Mouse (Mus musculus): ENCODE results near the gene Dynlt1f.
"Not testable (repeated sequence)": the region's sequence is repeated elsewhere in the genome, so short reads cannot be mapped to it uniquely, and the experiment has no call there.

Dynlt1f gene

DNA sequence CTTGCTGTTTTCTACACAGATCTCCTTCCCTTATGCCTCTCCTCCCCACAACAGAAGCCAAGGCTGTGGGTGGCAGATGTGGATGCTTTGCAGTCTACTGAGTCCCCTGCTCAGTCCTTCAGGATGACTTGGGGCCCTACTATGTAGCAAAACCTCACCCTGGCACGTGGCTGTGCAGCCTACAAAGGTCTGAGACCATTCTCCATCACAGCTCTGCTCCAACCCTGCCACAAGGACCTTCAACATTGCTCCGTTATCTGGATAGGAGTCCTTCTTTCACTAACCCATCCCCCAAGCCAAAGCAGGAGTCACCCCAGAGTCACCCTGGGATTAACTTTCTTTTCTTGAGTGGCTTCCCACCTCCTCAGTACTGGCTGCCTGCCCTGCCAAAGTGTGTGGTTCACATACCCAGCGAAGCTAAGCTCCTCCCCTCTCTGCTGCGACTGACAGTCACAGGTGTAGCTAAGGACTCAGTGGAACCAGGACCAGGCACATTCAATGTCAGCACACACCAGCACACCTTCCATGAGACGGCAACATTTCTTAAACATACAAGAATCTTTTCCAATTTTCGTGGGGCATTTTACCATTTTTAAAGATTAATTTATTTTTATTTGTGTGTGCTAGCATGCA lies 30.7 kb downstream of the Dynlt1f start:
- DNase-seq (ENCODE audit: low spot score in 2 of 2): not testable (repeated sequence)

DNA sequence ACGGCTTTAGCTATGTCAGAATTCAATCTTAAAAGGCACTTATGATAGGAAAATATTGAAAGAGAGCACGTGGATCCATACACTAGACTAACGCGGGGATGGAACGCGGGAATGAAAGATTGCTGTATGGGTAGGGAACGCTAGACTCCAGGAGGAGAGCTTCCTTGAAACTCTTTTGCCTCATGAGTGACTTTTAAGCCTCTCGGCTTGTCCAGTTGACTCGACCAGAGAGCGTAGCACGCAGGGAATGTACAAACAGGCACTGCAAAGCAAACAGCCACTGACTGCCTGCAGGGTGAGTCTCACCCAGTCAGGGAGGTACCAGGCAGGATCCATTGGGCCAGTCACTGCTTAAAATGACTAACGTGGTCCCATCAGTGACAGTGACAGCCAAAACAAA lies 33.7 kb downstream of the Dynlt1f start:
- not testable (repeated sequence) for DNase-seq (ENCODE audit: low spot score in 2 of 2)

DNA sequence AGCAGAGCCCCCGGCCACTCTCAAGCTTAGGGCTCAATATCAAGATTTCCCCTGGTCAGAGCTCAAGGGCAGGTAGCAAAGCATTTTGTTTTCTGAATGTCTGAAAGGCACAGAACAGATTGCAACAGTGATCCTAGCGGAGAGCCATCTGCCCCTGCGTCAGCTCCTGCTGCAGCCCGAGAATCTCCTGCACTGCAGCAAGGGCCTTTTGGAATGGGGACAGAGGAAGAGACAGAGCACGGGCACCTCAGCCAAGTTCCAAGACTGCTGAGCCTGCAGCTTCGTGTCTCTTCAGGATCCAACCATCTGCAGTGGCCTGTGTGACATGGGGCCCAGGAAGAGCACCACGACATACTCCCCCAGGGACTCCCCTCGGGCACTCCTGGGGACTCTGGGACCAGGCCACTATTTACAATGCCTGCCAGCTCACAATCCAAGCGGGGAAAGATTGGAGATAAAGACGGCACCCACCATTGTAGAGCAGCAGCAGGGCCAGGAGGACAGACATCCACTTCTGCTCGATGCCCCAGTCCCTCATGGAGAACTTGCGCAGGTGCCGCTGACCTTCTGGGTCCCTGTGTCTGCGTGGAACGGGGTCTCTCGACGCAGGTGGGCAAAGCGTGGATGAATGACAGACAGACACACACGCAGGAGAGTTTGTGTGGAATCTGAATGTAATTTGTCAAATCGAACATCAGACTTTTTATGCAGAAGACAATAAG lies 34.8 kb downstream of the Dynlt1f start:
- not testable (repeated sequence) for DNase-seq (ENCODE audit: low spot score in 2 of 2)

DNA sequence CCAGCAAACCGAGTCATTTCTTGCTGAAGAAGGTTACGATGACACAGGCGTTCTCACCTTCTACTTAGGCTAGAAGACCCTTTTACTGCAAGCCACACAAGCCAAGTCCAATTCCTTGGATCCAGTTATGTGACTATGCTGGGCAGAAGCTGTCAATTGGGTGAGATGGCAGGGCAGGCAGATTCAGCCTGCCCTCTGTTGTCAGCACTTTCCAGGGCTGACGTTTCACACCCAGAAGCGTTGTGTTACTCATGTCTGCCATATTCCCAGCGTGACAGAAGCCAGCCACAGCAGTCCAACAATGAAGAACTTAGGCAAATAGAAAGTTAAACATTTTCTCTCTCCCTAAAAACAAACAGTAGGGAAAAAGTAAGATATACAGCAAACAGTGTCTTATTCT lies 35.7 kb downstream of the Dynlt1f start:
- DNase-seq (ENCODE audit: low spot score in 2 of 2): not testable (repeated sequence)

DNA sequence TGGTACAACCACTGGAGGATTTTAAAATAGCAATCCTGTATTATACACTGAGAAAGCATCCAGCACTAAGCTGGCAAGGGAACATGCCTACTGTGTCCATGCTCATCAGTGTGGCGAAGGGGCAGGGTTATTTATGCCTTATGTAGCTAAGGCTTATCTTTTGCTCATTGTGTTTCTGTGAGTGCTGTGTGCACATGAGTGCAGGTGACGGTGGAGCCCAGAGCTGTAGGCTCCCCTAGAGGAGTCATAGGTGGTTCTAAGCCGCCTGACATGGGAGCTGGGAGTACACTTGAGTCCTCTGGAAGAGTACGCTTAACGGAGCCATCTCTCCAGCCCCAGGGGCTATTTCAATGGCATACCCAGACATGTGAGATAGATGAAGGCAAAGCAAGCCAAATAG lies 36.4 kb downstream of the Dynlt1f start:
- not testable (repeated sequence) for DNase-seq (ENCODE audit: low spot score in 2 of 2)

DNA sequence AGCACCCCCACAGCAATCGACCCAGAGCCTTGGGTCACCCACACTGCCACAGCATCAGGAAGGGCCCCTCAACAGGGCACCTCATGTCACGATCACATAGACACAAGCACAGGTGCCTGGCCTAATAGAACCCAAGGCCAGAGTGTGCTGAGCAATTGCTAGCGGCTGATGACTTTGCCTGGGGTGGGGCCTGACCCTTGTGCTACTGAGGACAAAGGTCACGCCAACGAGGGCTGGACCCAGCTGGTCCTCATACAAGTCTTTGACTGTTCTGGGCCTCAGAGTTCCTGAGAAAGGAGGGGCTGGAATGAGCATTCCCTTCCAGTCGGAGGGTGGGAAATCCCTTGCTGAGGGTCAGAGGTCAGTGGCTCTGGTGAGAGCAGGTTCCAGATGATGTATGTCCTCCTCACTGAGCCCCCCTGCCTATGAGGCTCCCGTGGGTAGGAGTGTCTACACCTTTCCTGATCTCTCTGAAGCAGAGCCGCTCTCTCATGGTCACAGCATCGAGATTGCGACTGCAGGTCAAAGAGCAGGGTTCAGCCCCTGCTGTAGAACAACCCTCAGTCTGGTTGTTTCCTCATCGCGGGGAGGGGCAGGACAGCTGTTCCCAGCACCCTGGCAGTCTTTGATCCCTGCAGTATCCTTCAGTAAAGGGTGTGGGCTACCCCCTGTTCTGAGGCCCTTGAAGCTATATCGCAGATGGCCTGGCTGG lies 37.9 kb downstream of the Dynlt1f start:
- not testable (repeated sequence) for DNase-seq (ENCODE audit: low spot score in 2 of 2)

DNA sequence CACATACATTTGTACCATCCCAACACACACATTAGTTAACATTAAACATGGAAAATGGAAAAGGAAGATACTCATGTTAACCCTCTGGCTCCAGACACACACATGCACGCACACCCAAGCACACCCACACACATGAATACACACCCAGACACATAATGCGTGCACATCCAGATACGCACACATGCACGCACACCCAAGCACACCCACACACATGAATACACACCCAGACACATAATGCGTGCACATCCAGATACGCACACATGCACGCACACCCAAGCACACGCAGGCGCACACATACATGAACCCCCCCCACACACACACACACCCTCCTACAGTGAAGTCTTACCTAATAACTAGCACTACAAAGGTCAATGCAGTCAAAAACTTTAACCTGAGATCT lies 39.0 kb downstream of the Dynlt1f start:
- not testable (repeated sequence) for DNase-seq (ENCODE audit: low spot score in 2 of 2)

DNA sequence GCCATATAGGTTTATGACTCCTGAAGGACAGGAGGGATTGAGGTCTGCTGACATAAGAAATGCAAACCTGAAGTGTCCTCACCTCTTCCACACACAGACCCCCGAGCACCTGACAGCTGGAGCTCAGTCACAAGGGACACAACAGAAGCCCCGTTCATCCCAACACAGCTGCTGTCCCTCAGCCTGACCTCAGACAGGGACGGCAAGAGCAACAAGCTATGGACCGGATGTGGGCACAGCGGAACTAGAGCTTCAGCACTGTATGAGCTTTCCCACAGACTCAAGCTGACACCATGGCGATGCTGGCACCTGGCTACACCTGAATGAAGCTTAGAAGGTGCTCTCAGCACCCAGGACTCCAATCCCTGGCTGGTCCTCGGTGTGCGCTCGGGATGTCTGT lies 41.4 kb downstream of the Dynlt1f start:
- DNase-seq (ENCODE audit: low spot score in 2 of 2): not testable (repeated sequence)

DNA sequence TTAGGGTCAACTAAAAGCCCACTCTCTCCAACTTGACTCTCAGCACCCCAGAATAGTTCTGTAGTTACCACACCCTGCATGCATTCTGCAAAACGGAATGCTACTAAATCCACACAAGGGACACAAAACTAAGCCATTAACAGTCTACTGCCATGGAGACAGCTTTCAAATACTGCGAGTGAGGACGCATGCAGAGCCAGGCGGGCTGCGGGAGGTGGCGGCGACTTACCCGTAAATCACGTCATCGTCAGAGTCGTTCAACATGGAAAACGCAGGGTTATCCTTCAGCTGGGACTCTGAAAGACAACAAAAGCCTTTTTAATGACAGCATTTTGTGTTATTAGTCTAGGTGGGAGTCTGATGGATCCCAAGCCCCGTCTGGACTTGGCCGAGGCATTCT lies 42.2 kb downstream of the Dynlt1f start:
- DNase-seq (ENCODE audit: low spot score in 2 of 2): not testable (repeated sequence)

DNA sequence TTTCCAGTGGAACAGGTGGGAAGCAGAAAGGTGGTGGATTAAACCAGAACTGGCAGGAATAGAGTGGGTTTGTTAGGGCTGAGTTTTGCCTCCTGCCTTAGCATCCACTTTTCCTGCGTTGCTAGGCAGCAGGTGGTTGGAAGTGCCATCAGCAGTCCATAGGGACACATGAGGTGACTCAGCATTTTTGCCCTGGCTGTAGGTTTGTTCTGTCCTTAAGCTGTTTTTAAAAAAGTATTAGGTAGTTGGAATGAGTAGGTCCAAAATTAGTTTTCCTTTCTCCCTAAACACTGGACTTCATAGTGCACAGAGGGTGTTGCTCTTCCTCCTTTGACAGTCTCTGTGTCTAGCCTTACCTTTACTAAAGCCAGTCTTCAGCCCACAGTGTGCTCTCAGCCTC lies 50.4 kb downstream of the Dynlt1f start:
- not testable (repeated sequence) for DNase-seq (ENCODE audit: low spot score in 2 of 2)

DNA sequence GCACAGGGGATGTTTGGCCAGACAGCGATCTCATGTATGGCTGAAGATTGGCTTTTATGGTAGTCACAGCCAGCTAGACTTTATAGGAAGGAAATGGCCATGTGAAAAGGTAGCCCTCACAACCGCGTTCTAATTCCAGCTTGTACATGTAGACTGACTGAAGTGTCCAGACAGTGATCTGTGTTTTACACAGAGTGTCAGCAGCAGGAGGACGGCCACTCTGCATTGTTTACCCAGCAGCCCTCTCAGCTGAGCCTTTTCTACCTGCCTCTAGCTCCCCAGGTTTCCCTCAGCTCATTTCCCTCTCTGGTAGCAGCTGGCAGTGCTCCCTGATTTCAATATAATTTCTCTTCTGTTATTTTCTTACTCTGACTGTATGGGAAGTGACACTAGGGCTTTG lies 53.5 kb downstream of the Dynlt1f start:
- not testable (repeated sequence) for DNase-seq (ENCODE audit: low spot score in 2 of 2)

DNA sequence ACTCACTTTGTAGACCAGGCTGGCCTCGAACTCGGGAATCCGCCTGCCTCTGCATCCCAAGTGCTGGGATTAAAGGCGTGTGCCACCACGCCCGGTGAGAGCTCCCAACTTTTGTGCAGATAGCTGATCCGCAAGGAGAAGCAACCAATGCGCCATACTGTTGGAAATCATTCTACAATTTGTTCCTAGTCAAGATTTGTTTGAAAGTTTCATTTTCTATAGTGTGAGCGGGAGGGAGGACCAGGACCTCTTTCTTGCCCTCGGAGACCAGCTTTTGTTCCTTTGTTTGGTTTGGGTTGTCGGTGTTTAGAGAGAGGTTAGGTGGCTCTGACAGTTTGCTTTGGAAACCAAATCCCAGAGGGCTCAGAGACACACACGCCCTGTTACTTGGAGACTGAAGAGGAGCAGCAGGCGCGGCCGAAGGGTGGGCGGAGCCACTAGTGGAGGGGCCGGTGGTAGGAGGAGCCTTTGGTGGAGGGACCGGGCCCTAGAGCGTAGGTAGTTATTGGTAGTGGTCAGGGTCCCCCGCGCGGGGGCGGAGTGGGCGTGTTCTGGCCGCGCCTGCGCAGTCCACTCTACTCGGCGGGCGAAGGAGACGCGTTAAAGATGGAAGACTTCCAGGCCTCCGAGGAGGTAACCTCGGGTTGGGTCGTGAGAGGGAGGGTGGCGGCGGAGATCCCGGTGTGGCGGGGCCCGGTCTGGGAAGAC lies 54.3 kb downstream of the Dynlt1f start, which contains the start of gene Dynlt1c:
Gene Dynlt1c (plus strand): TSS at position 468 of the 708 bp plus-strand sequence.
- DNase-seq (ENCODE audit: low spot score in 2 of 2): not testable (repeated sequence)

DNA sequence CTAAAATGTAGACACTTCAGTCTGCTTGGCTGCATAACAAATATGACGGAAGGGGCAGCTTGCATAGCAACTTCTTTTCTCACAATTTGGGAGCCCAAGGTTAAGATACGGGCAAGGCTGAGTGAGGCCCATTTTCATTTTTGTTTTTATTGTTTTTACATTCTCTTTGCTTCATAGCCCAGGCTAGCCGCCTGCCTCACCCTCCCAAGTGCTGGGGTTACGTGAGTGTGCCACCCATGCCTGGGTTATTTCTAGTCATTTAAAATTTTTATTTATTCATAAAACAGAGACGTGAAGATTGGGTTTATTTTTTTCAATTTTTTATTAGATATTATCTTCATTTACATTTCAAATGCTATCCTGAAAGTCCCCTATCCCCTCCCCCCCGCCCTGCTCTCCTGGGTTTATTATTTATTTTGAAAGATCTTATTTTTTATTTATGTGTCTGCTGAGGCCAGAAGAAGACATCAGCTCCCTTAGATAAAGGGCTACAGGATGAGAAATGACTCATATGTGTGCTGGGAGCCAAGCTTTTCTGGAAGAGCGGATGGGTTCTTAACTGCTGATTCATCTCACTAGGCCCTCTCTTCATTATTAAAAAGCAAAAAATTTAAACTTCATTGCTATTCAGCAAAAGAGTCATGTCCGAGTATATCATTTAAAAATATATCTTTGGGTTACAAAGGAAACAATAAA lies 55.3 kb downstream of the Dynlt1f start:
- not testable (repeated sequence) for DNase-seq (ENCODE audit: low spot score in 2 of 2)

DNA sequence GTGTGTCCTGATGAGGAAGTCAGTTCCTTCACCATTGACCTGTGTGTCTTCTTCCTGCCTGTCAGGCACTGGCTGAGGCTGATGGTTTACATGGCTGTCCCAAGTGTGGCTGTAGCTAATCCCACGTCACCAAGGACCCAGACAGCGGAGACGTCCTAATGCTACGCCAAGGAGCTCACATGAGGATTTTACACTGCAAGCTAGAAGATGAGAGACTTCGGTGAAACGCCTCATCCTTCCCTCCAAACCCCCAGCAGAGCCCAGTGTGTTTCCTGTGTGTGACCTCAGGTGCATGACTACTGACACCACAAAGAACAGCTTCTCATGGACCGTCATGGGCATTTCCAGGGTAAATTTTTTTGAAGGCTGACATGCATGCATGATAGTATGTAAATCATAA lies 57.3 kb downstream of the Dynlt1f start:
- not testable (repeated sequence) for DNase-seq (ENCODE audit: low spot score in 2 of 2)

Data from frontal cortex, postnatal 25 days (tissue).